Mouse (Mus musculus): ENCODE measurements around the gene Nfic. TPM values are rescaled to one million over a fixed set of nuclear protein-coding genes. Genes with fewer than 3 reads are reported as not detected.

Nfic gene
- total and polyA plus RNA-seq, 3 experiments, result 2.0 to 9.7 TPM; not detected in 1

GRCm38 (mm10) chr10:81402227-81402765 is 53.1 kb downstream of the Nfic start:
- TF ChIP-seq ZKSCAN1 (IDR thresholded peaks at IDR 0.05; ENCODE audit: low read depth, low read length), result no peak
- TF ChIP-seq MEF2A (IDR thresholded peaks at IDR 0.05; ENCODE audit: extremely low read depth, insufficient replicate concordance, low read depth, low read length, poor library complexity, severe bottlenecking), result no peak
- TF ChIP-seq POLR2AphosphoS5 (IDR thresholded peaks at IDR 0.05; ENCODE audit: borderline replicate concordance, low read depth, low read length), result no peak
- no peak for TF ChIP-seq BHLHE40 (IDR thresholded peaks at IDR 0.05; ENCODE audit: borderline replicate concordance, low read depth, low read length)
- TF ChIP-seq RAD21 (IDR thresholded peaks at IDR 0.05; ENCODE audit: low read depth, low read length), result no peak
- no peak for TF ChIP-seq ZMIZ1 (IDR thresholded peaks at IDR 0.05; ENCODE audit: low read depth, low read length)
- TF ChIP-seq NELFE (IDR thresholded peaks at IDR 0.05; ENCODE audit: low read depth, low read length), result no peak
- TF ChIP-seq MAFK (IDR thresholded peaks at IDR 0.05; ENCODE audit: borderline replicate concordance, low read depth, low read length), result no peak
- TF ChIP-seq RCOR1 (IDR thresholded peaks at IDR 0.05; ENCODE audit: low read depth, low read length), result no peak
- no peak for TF ChIP-seq POLR2AphosphoS2 (IDR thresholded peaks at IDR 0.05; ENCODE audit: low read length)
- TF ChIP-seq MAX (IDR thresholded peaks at IDR 0.05; ENCODE audit: low read length), result no peak
- TF ChIP-seq GATA1 (IDR thresholded peaks at IDR 0.05; ENCODE audit: low read depth, low read length), result no peak
- TF ChIP-seq TBP (IDR thresholded peaks at IDR 0.05; ENCODE audit: low read depth, low read length), result no peak
- no peak for TF ChIP-seq CHD2 (IDR thresholded peaks at IDR 0.05; ENCODE audit: low read length)
- Histone ChIP-seq H3K9ac (ENCODE audit: control insufficient read depth, low read depth, low read length, poor library complexity, severe bottlenecking) (no peak overlapping the region), H3K27ac (ENCODE audit: control insufficient read depth, low read depth, low read length) (no peak overlapping the region), H3K79me2 (ENCODE audit: control insufficient read depth, insufficient read depth, low read length, poor library complexity) (no peaks in the 10 kb centered on the region), H3K4me1 (ENCODE audit: control insufficient read depth in 1 of 2, insufficient read depth in 2 of 2, low read length in 2 of 2) (peaks cover 0 to 14% of the 10 kb centered on the region in 2 experiments; a peak in 2 of 4 replicates), H3K27me3 (ENCODE audit: control insufficient read depth in 1 of 2, insufficient read depth in 2 of 2, low read length in 2 of 2) (no peaks in the 10 kb centered on the region), H3K4me3 (ENCODE audit: control insufficient read depth in 1 of 2, insufficient read depth in 1 of 2, low read depth in 2 of 2, low read length in 2 of 2) (no peak overlapping the region), H3K36me3 (ENCODE audit: control insufficient read depth in 1 of 2, insufficient read depth in 2 of 2, low read length in 2 of 2) (peaks cover 0 to 7% of the 10 kb centered on the region in 2 experiments; a peak in 2 of 4 replicates), H3K9me3 (replicated peaks; ENCODE audit: insufficient read depth, low read length) (no peaks in the 10 kb centered on the region)
- DNase-seq (ENCODE audit: low read depth, low spot score), result no peak

- Histone ChIP-seq H3K36me3 (ENCODE audit: control insufficient read depth in 1 of 2, insufficient read depth in 2 of 2, low read length in 2 of 2) (peaks cover 0 to 4% of the 10 kb centered on the region in 2 experiments; a peak in 2 of 4 replicates), H3K9ac (ENCODE audit: control insufficient read depth, low read depth, low read length, poor library complexity, severe bottlenecking) (no peak overlapping the region), H3K79me2 (ENCODE audit: control insufficient read depth, insufficient read depth, low read length, poor library complexity) (no peaks in the 10 kb centered on the region), H3K4me3 (ENCODE audit: control insufficient read depth in 1 of 2, insufficient read depth in 1 of 2, low read depth in 2 of 2, low read length in 2 of 2) (no peak overlapping the region), H3K27ac (ENCODE audit: control insufficient read depth, low read depth, low read length) (no peak overlapping the region), H3K9me3 (replicated peaks; ENCODE audit: insufficient read depth, low read length) (no peaks in the 10 kb centered on the region), H3K4me1 (ENCODE audit: control insufficient read depth in 1 of 2, insufficient read depth in 2 of 2, low read length in 2 of 2) (peaks cover 0 to 9% of the 10 kb centered on the region in 2 experiments; a peak in 2 of 4 replicates), H3K27me3 (ENCODE audit: control insufficient read depth in 1 of 2, insufficient read depth in 2 of 2, low read length in 2 of 2) (no peaks in the 10 kb centered on the region)
- no peak for DNase-seq (ENCODE audit: low read depth, low spot score)
- TF ChIP-seq MYC (IDR thresholded peaks at IDR 0.05; ENCODE audit: low read depth, low read length) (no peak), NRF1 (IDR thresholded peaks at IDR 0.05; ENCODE audit: insufficient read depth, low read depth, low read length, poor library complexity, severe bottlenecking) (no peak), E2F4 (IDR thresholded peaks at IDR 0.05; ENCODE audit: borderline replicate concordance, low read depth, low read length) (no peak), CHD2 (IDR thresholded peaks at IDR 0.05; ENCODE audit: low read length) (no peak), ZNF384 (IDR thresholded peaks at IDR 0.05; ENCODE audit: low read depth, low read length) (no peak), GABPA (IDR thresholded peaks at IDR 0.05; ENCODE audit: low read depth, low read length) (no peak), UBTF (IDR thresholded peaks at IDR 0.05; ENCODE audit: borderline replicate concordance, insufficient read depth, low read depth, low read length) (no peak), HCFC1 (IDR thresholded peaks at IDR 0.05; ENCODE audit: low read depth, low read length) (no peak)
Observed at GRCm38 (mm10) chr10:81401521-81402226, 53.8 kb downstream of the Nfic start.

All from MEL (cell line).